Mouse (Mus musculus): Measurements from ENCODE around the gene Gm17093.
"Not testable (repeated sequence)": the region's sequence is repeated elsewhere in the genome, so short reads cannot be mapped to it uniquely, and the experiment has no call there.

Gene Gm17093

GRCm38 (mm10) chr14:44517976-44518375 lies at the start of gene Gm17093:
Gene Gm17093, plus strand, starts transcription at chr14:44518276.
- not testable (repeated sequence) for DNase-seq (ENCODE audit: low spot score in 2 of 2)

- DNase-seq (ENCODE audit: low spot score in 2 of 2) = not testable (repeated sequence)
These were observed 25.9 kb upstream of the Gm17093 start, which contains the start of gene BC061237 for GRCm38 (mm10) chr14:44492163-44492562. Gene BC061237, plus strand, starts transcription at chr14:44492463.

DNA sequence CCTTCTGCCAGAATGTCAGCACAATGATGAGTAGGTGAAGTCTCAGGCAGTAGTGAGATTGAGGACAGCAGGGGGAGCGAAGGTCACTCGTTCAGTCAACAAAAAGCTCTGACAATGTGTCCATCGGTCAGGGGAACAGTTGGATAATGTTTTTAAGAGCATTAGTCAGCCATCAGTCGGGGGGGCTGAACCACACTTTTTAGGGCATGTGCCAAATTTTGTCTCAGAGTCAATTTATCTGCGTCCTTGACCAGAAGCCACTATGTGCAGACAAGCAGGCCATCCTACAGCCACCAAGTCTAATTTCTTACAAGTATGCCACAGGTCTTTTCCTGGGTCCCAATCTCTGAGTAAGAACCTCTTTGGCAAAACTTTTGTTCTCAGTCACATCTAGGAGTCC lies 29.9 kb downstream of the Gm17093 start:
- DNase-seq (ENCODE audit: low spot score in 2 of 2) = not testable (repeated sequence)
